11 mouse cellular contexts compared by ENCODE assay signal in genomic region chr5:24825365-24826055, GRCm38 (mm10). TPM values are rescaled to one million over a fixed set of nuclear protein-coding genes. Genes with fewer than 3 reads are reported as not detected.
DNase-seq lines count a peak whose midpoint lies in the region; ATAC-seq lines count a peak whose summit lies in the region.
"Had no signal": no experiment of that assay in that cellular context is flagged by ENCODE, and none has a peak within 500 bp of the region (broad histone marks: within the 10 kb centered on the region; RNA-seq: fewer than 3 reads in every experiment).

No protein-coding gene starts in this region.

- 72% methylated on average over 4 of the region's 4 CpGs for WGBS in intestine, embryonic 15.5 days
- 91% methylated on average over 4 of the region's 4 CpGs for WGBS in midbrain, embryonic 13.5 days

- no peak overlapping the region for H3K4me2 ChIP-seq in intestine, embryonic 15.5 days (replicated peaks)
- H3K4me2 ChIP-seq in midbrain, embryonic 13.5 days (replicated peaks), result no peak overlapping the region
- H3K4me2 ChIP-seq: hindbrain, embryonic 15.5 days had no signal

- H3K4me1 ChIP-seq in intestine, embryonic 15.5 days (replicated peaks), result peaks cover 17% of the 10 kb centered on the region
- peaks cover 39% of the 10 kb centered on the region for H3K4me1 ChIP-seq in midbrain, embryonic 13.5 days (replicated peaks)

- peak; percentile 29 to 34 for DNase-seq in cerebellum, adult 18-20 months
- DNase-seq in ovary, adult 18-20 months (ENCODE audit: low spot score), result peak; percentile 24
- no peak for DNase-seq in ovary, postnatal 10 days (ENCODE audit: low spot score)
- DNase-seq in cerebellum, adult 11-12 months, result no peak
- DNase-seq: left cerebral cortex, postnatal 4 days had no signal

- H3K9ac ChIP-seq in intestine, embryonic 15.5 days, result no peak overlapping the region
- no peak overlapping the region for H3K9ac ChIP-seq in midbrain, embryonic 13.5 days (replicated peaks)
- H3K9ac ChIP-seq: hindbrain, embryonic 15.5 days had no signal

- H3K9me3 ChIP-seq in intestine, embryonic 15.5 days, result no peaks in the 10 kb centered on the region
- no peaks in the 10 kb centered on the region for H3K9me3 ChIP-seq in midbrain, embryonic 13.5 days
- H3K9me3 ChIP-seq: hindbrain, embryonic 15.5 days; megakaryocyte, embryonic 14.5 days had no signal

- no peak overlapping the region for H3K27ac ChIP-seq in intestine, embryonic 15.5 days
- H3K27ac ChIP-seq in midbrain, embryonic 13.5 days, result no peak overlapping the region
- H3K27ac ChIP-seq: hindbrain, embryonic 15.5 days had no signal

- H3K4me3 ChIP-seq in intestine, embryonic 15.5 days (replicated peaks), result no peak overlapping the region
- H3K4me3 ChIP-seq in midbrain, embryonic 13.5 days (replicated peaks), result no peak overlapping the region
- H3K4me3 ChIP-seq: hindbrain, embryonic 15.5 days had no signal

- no peak for ATAC-seq in cerebellum, adult (ENCODE audit: insufficient number of reproducible peaks, low FRiP score, low TSS enrichment)
- peak; percentile 16; the same call in 1 of the 2 replicates for ATAC-seq in intestine, embryonic 15.5 days
- ATAC-seq in megakaryocyte-erythroid progenitor cell, adult 5-6 weeks (replicated peaks; ENCODE audit: low FRiP score, low TSS enrichment, poor library complexity, severe bottlenecking), result peak; percentile 51; the same call in 1 of the 2 replicates
- ATAC-seq in midbrain, embryonic 13.5 days, result no peak

- H3K27me3 ChIP-seq in intestine, embryonic 15.5 days (replicated peaks), result no peaks in the 10 kb centered on the region
- no peaks in the 10 kb centered on the region for H3K27me3 ChIP-seq in midbrain, embryonic 13.5 days
- H3K27me3 ChIP-seq: hindbrain, embryonic 15.5 days; megakaryocyte, embryonic 14.5 days had no signal

- no peaks in the 10 kb centered on the region for H3K36me3 ChIP-seq in intestine, embryonic 15.5 days
- H3K36me3 ChIP-seq in midbrain, embryonic 13.5 days, result no peaks in the 10 kb centered on the region
- H3K36me3 ChIP-seq: hindbrain, embryonic 15.5 days had no signal

RNA-seq across cellular contexts. Expression of gene Rheb, which starts 16.9 kb away (rescaled TPM):
- 209 and 246 TPM in 2 replicates for polyA plus RNA-seq in intestine, embryonic 15.5 days (2015; fragmentation: Nextera tagmentation; extraction: Ambion mirVana)
- 71.1 and 91.4 TPM in 2 replicates for total RNA-seq in megakaryocyte-erythroid progenitor cell, adult 5-6 weeks (2014; fragmentation: Nextera tagmentation)
- 42.6 and 55.6 TPM in 2 replicates for total RNA-seq in megakaryocyte-erythroid progenitor cell, adult 5-6 weeks (2017)
- 206 and 221 TPM in 2 replicates for polyA plus RNA-seq in midbrain, embryonic 13.5 days (2015; fragmentation: Nextera tagmentation; extraction: Ambion mirVana)

Comparison
In these comparisons a context has a peak if more than half of its experiments do, and no peak if none do; other contexts are left out.
1. DNase-seq: peak in cerebellum, adult 18-20 months (2 of 2) and ovary, adult 18-20 months (single experiment); none in ovary, postnatal 10 days (single experiment) and cerebellum, adult 11-12 months (single experiment).
2. ATAC-seq: peak in intestine, embryonic 15.5 days (single experiment) and megakaryocyte-erythroid progenitor cell, adult 5-6 weeks (single experiment); none in cerebellum, adult (single experiment) and midbrain, embryonic 13.5 days (single experiment).